ENCODE assay signal across 9 mouse cellular contexts in genomic region chr2:93191488-93192181, GRCm38 (mm10). TPM values are rescaled to one million over a fixed set of nuclear protein-coding genes. Genes with fewer than 3 reads are reported as not detected.
DNase-seq lines count a peak whose midpoint lies in the region; ATAC-seq and TF ChIP-seq lines count a peak whose summit lies in the region.
"Had no signal": no experiment of that assay in that cellular context is flagged by ENCODE, and none has a peak within 500 bp of the region (broad histone marks: within the 10 kb centered on the region; RNA-seq: fewer than 3 reads in every experiment).

No protein-coding gene starts in this region.

- no peaks in the 10 kb centered on the region for H3K9me3 ChIP-seq in E14TG2a.4 (ENCODE audit: low read length)
- H3K9me3 ChIP-seq in hindbrain, embryonic 10.5 days, result no peaks in the 10 kb centered on the region
- H3K9me3 ChIP-seq in midbrain, embryonic 13.5 days, result no peaks in the 10 kb centered on the region

- peak overlapping the region; percentile 97 for H3K27ac ChIP-seq in hindbrain, embryonic 10.5 days
- peak overlapping the region; percentile 80 for H3K27ac ChIP-seq in midbrain, embryonic 13.5 days
- H3K27ac ChIP-seq: macrophage had no signal

- no peak for TF ChIP-seq CTCF in E14TG2a.4 (conservative IDR thresholded peaks at IDR 0.05; ENCODE audit: low read length)

- no peaks in the 10 kb centered on the region for H3K36me3 ChIP-seq in E14TG2a.4 (ENCODE audit: insufficient read depth, low read length)
- peaks cover 58% of the 10 kb centered on the region for H3K36me3 ChIP-seq in hindbrain, embryonic 10.5 days
- H3K36me3 ChIP-seq in midbrain, embryonic 13.5 days, result peaks cover 2% of the 10 kb centered on the region; the same call in 1 of the 2 replicates

- peak overlapping the region; percentile 61 for H3K4me3 ChIP-seq in E14TG2a.4 (replicated peaks; ENCODE audit: low read length)
- H3K4me3 ChIP-seq in hindbrain, embryonic 10.5 days, result peak overlapping the region; percentile 92
- peak overlapping the region; percentile 95 for H3K4me3 ChIP-seq in midbrain, embryonic 13.5 days (replicated peaks)

- no peak for ATAC-seq in midbrain, embryonic 13.5 days
- no peak for ATAC-seq in granulocyte monocyte progenitor cell, adult 5-6 weeks (replicated peaks; ENCODE audit: poor library complexity, severe bottlenecking)

- 46% methylated on average over 14 of the region's 14 CpGs for WGBS in hindbrain, embryonic 10.5 days
- 51% methylated on average over 14 of the region's 14 CpGs for WGBS in midbrain, embryonic 13.5 days

- peaks cover 21% of the 10 kb centered on the region for H3K27me3 ChIP-seq in E14TG2a.4 (ENCODE audit: insufficient read depth, low read length)
- peaks cover 8% of the 10 kb centered on the region for H3K27me3 ChIP-seq in hindbrain, embryonic 10.5 days (ENCODE audit: insufficient read depth, poor library complexity, severe bottlenecking)
- H3K27me3 ChIP-seq in midbrain, embryonic 13.5 days, result no peaks in the 10 kb centered on the region

- H3K4me2 ChIP-seq in midbrain, embryonic 13.5 days (replicated peaks), result peak overlapping the region; percentile 84

- intact Hi-C loops in gastrocnemius, postnatal 14 days (cut with DNase I; ENCODE audit: low total_unique reads), result loop anchor here (10.0 kb wide), 1 partner anchor 287 kb away; no protein-coding TSS in a partner anchor

- H3K4me1 ChIP-seq in E14TG2a.4 (replicated peaks; ENCODE audit: low read depth, low read length), result peaks cover 81% of the 10 kb centered on the region
- H3K4me1 ChIP-seq in hindbrain, embryonic 10.5 days (replicated peaks), result peaks cover 91% of the 10 kb centered on the region
- H3K4me1 ChIP-seq in midbrain, embryonic 13.5 days (replicated peaks), result peaks cover 82% of the 10 kb centered on the region

- H3K9ac ChIP-seq in midbrain, embryonic 13.5 days (replicated peaks), result peak overlapping the region; percentile 99

- DNase-seq in MN1 (ENCODE audit: low spot score), result peak; percentile 61
- DNase-seq in hindbrain, embryonic 10.5 days (ENCODE audit: low spot score), result no peak
- no peak for DNase-seq in gastrocnemius, postnatal 14 days
- DNase-seq in lung, postnatal 25 days (ENCODE audit: low spot score), result no peak
- DNase-seq: cerebellum, adult 9-10 months had no signal

RNA-seq across cellular contexts. Expression of gene Trp53i11, which starts 4.3 kb away (rescaled TPM):
- polyA plus RNA-seq in hindbrain, embryonic 10.5 days (2016; fragmentation: Nextera tagmentation; extraction: Ambion mirVana), result 202 and 281 TPM in 2 replicates
- polyA plus RNA-seq in midbrain, embryonic 13.5 days (2015; fragmentation: Nextera tagmentation; extraction: Ambion mirVana), result 136 and 138 TPM in 2 replicates
- 10 to 100 TPM; 26.9 to 29.6 TPM for total RNA-seq in gastrocnemius, postnatal 14 days (2021)
- 3.6 and 4.5 TPM in 2 replicates for total RNA-seq in granulocyte monocyte progenitor cell, adult 5-6 weeks (2014; fragmentation: Nextera tagmentation)
- 0.39 and 0.82 TPM in 2 replicates for total RNA-seq in granulocyte monocyte progenitor cell, adult 5-6 weeks (2017)

Comparison
In these comparisons a context has a peak if more than half of its experiments do, and no peak if none do; other contexts are left out.
1. RNA of gene Trp53i11, which starts 4.3 kb away (total RNA-seq): 26.9 to 29.6 TPM in gastrocnemius, postnatal 14 days; 0.39 to 4.5 TPM in granulocyte monocyte progenitor cell, adult 5-6 weeks; every median in the first group is over 4 times any median in the second.
2. Peak in every context shown above with its lines, with median percentiles within 50 percentile points of each other: H3K4me3 ChIP-seq.